Mouse (Mus musculus): ENCODE measurements around the gene 1700074P13Rik.
"Not testable (repeated sequence)": the region's sequence is repeated elsewhere in the genome, so short reads cannot be mapped to it uniquely, and the experiment has no call there.

1700074P13Rik gene

GRCm38 (mm10) chr6:40940457-40940856, at the start of gene 1700074P13Rik:
Gene 1700074P13Rik, minus strand, starts transcription at chr6:40940557.
- DNase-seq, result no peak

- DNase-seq, result not testable (repeated sequence)
These were observed 24.1 kb upstream of the 1700074P13Rik start, which contains the start of gene 1810009J06Rik for GRCm38 (mm10) chr6:40964454-40964853. Gene 1810009J06Rik, plus strand, starts transcription at chr6:40964754.

GRCm38 (mm10) chr6:40953716-40954115, 13.4 kb upstream of the 1700074P13Rik start:
- no peak for DNase-seq

- DNase-seq, result no peak
These were observed 11.4 kb upstream of the 1700074P13Rik start, which contains the start of gene Gm4744 for GRCm38 (mm10) chr6:40951770-40952169. Gene Gm4744, minus strand, starts transcription at chr6:40951870.

- DNase-seq, result no peak
These were observed 20.4 kb downstream of the 1700074P13Rik start for GRCm38 (mm10) chr6:40919954-40920353.

GRCm38 (mm10) chr6:40900287-40900686, 40.1 kb downstream of the 1700074P13Rik start, which contains the start of gene Prss58:
Gene Prss58, minus strand, starts transcription at chr6:40900387.
- no peak for DNase-seq

- no peak for DNase-seq
These were observed 45.6 kb downstream of the 1700074P13Rik start for GRCm38 (mm10) chr6:40894716-40895115.

- peak; percentile 19 for DNase-seq
These were observed 46.8 kb downstream of the 1700074P13Rik start for GRCm38 (mm10) chr6:40893577-40893976.

GRCm38 (mm10) chr6:40891754-40892153, 48.6 kb downstream of the 1700074P13Rik start:
- no peak for DNase-seq

- no peak for DNase-seq
These were observed 49.4 kb downstream of the 1700074P13Rik start for GRCm38 (mm10) chr6:40890973-40891372.

- DNase-seq, result no peak
These were observed 53.0 kb downstream of the 1700074P13Rik start, which contains the start of gene Moxd2 for GRCm38 (mm10) chr6:40887394-40887793. Gene Moxd2, minus strand, starts transcription at chr6:40887494.

Data from right cerebral cortex, adult 18-20 months (tissue).